Mouse (Mus musculus) spleen, adult 2 months (tissue): ENCODE measurements around the gene Tex46. TPM values are rescaled to one million over a fixed set of nuclear protein-coding genes. Genes with fewer than 3 reads are reported as not detected.

Source experiments
- DNase-seq, 2 experiments: peaks; one replicate each; pipeline versions ENCODE4 v3.0.0 to v3.0.0-alpha.2; 2012 to 2021; ENCODE audit warnings: low spot score in 2 of 2, low read depth in 1 of 2
- H3K27ac ChIP-seq: fragments of 200-500 bp; 2 replicates; pipeline ENCODE4 v1.5.1; 2012; ENCODE audit warnings: low read length, inconsistent platforms; ENCODE audit not compliant: insufficient read depth
- H3K27me3 ChIP-seq: fragments of 200-500 bp; 2 replicates; pipeline ENCODE4 v1.6.1; 2012; ENCODE audit warnings: mild to moderate bottlenecking, moderate library complexity, low read length, inconsistent platforms; ENCODE audit not compliant: control insufficient read depth, insufficient read depth
- H3K36me3 ChIP-seq: fragments of 200-500 bp; 2 replicates; pipeline ENCODE4 v1.6.1; 2012; ENCODE audit warnings: mild to moderate bottlenecking, low read length, inconsistent platforms; ENCODE audit not compliant: control insufficient read depth, insufficient read depth
- H3K4me1 ChIP-seq: fragments of 200-500 bp; 2 replicates; pipeline ENCODE4 v1.6.1; 2011; ENCODE audit warnings: inconsistent platforms; ENCODE audit not compliant: control insufficient read depth, insufficient read depth, insufficient read length
- H3K4me3 ChIP-seq: fragments of 200-500 bp; 2 replicates; pipeline ENCODE4 v1.5.1; 2011; ENCODE audit warnings: mild to moderate bottlenecking, inconsistent platforms; ENCODE audit not compliant: insufficient read depth, insufficient read length; ENCODE audit errors: extremely low read depth
- CTCF ChIP-seq: fragments of 200-500 bp; IDR thresholded peaks from 2 replicates; pipeline ENCODE4 v1.5.1; 2011; ENCODE audit warnings: mild to moderate bottlenecking, inconsistent platforms; ENCODE audit not compliant: insufficient read depth, insufficient read length, insufficient replicate concordance; ENCODE audit errors: extremely low read depth
- POLR2A ChIP-seq: fragments of 200-500 bp; IDR thresholded peaks from 2 replicates; pipeline ENCODE4 v1.6.1; 2011; ENCODE audit warnings: low read depth, low read length, inconsistent platforms
- WGBS: fragments of 180-500 bp; shearing (Covaris S2); methylation state at CpG from one replicate; pipeline ENCODE4 v1.1.7; 2018; 5-methylcytosine and 5-hydroxymethylcytosine counted together
- polyA plus RNA-seq: library from polyadenylated mRNA; depleted of rRNA; stranded (reverse); fragments of >200 nt; gene quantifications from 2 replicates; pipeline ENCODE4 v1.2.3, GENCODE M21; 2012; rRNA removed

Tex46 gene
- not detected in 2 replicates for polyA plus RNA-seq

GRCm38 (mm10) chr4:136610387-136610856, at the start of gene Tex46:
Tex46 (plus strand) TSS chr4:136610437.
- WGBS = 78% methylated on average over 4 of the region's 4 CpGs
- no peak for DNase-seq
- no peak within 1 kb of the TSS for H3K4me3 ChIP-seq
- H3K36me3 ChIP-seq = no peaks in the 10 kb centered on the region
- H3K27ac ChIP-seq = no peak within 1 kb of the TSS
- TF ChIP-seq POLR2A (no peak), CTCF (no peak)
- H3K4me1 ChIP-seq = no peaks in the 10 kb centered on the region
- no peaks in the 10 kb centered on the region for H3K27me3 ChIP-seq

- peaks cover 44% of the 10 kb centered on the region for H3K36me3 ChIP-seq
- WGBS = 77% methylated on average over 6 of the region's 6 CpGs
- no peak overlapping the region for H3K4me3 ChIP-seq
- no peaks in the 10 kb centered on the region for H3K27me3 ChIP-seq
- no peak overlapping the region for H3K27ac ChIP-seq
- no peak for DNase-seq
- no peaks in the 10 kb centered on the region for H3K4me1 ChIP-seq
- TF ChIP-seq CTCF = no peak
- TF ChIP-seq POLR2A = no peak
Observed at GRCm38 (mm10) chr4:136562755-136563154, 47.5 kb upstream of the Tex46 start.

- 77% methylated on average over 3 of the region's 3 CpGs for WGBS
- Histone ChIP-seq H3K27ac (no peak overlapping the region), H3K27me3 (no peaks in the 10 kb centered on the region), H3K4me3 (no peak overlapping the region), H3K4me1 (no peaks in the 10 kb centered on the region), H3K36me3 (peaks cover 31% of the 10 kb centered on the region)
- no peak for DNase-seq
- no peak for TF ChIP-seq CTCF
Observed at GRCm38 (mm10) chr4:136568629-136569028, 41.6 kb upstream of the Tex46 start.

GRCm38 (mm10) chr4:136569998-136570397, 40.2 kb upstream of the Tex46 start:
- H3K27ac ChIP-seq = no peak overlapping the region
- TF ChIP-seq POLR2A (no peak), CTCF (no peak)
- H3K4me3 ChIP-seq = no peak overlapping the region
- DNase-seq = no peak
- no peaks in the 10 kb centered on the region for H3K27me3 ChIP-seq
- H3K36me3 ChIP-seq = peaks cover 31% of the 10 kb centered on the region
- no peaks in the 10 kb centered on the region for H3K4me1 ChIP-seq

GRCm38 (mm10) chr4:136581885-136582284, 28.4 kb upstream of the Tex46 start:
- Histone ChIP-seq H3K36me3 (peaks cover 2% of the 10 kb centered on the region), H3K4me1 (no peaks in the 10 kb centered on the region; the same call in 1 of the 2 replicates), H3K27me3 (no peaks in the 10 kb centered on the region), H3K4me3 (no peak overlapping the region), H3K27ac (no peak overlapping the region)
- DNase-seq = no peak
- TF ChIP-seq CTCF (no peak), POLR2A (no peak)
- WGBS = 92% methylated on average over 3 of the region's 3 CpGs

GRCm38 (mm10) chr4:136587221-136587827, 22.9 kb upstream of the Tex46 start:
- no peak for DNase-seq
- Histone ChIP-seq H3K36me3 (peaks cover 4% of the 10 kb centered on the region), H3K27me3 (no peaks in the 10 kb centered on the region), H3K27ac (no peak overlapping the region), H3K4me3 (no peak overlapping the region), H3K4me1 (no peaks in the 10 kb centered on the region; the same call in 1 of the 2 replicates)
- WGBS = 87% methylated on average over 4 of the region's 4 CpGs
- TF ChIP-seq POLR2A (no peak), CTCF (no peak)

- WGBS = 85% methylated on average over 4 of the region's 4 CpGs
- H3K27me3 ChIP-seq = no peaks in the 10 kb centered on the region
- no peaks in the 10 kb centered on the region for H3K4me1 ChIP-seq
- no peak overlapping the region for H3K27ac ChIP-seq
- H3K36me3 ChIP-seq = peaks cover 4% of the 10 kb centered on the region
- DNase-seq = no peak
- no peak overlapping the region for H3K4me3 ChIP-seq
- TF ChIP-seq CTCF = no peak
- TF ChIP-seq POLR2A = no peak
Observed at GRCm38 (mm10) chr4:136588003-136588402, 22.2 kb upstream of the Tex46 start.
